Mouse (Mus musculus) spleen, postnatal 0 days (tissue): Measurements from ENCODE around the gene Cyp2c55. TPM values are rescaled to one million over a fixed set of nuclear protein-coding genes. Genes with fewer than 3 reads are reported as not detected.

Experiments
- polyA plus RNA-seq: library from polyadenylated mRNA; unstranded; fragments of >200 nt; fragmentation: Nextera tagmentation; extraction: Ambion mirVana; gene quantifications from 2 replicates; pipeline ENCODE4 v1.2.1, GENCODE M21; 2015

Gene Cyp2c55
- not detected in 2 replicates for polyA plus RNA-seq

DNA sequence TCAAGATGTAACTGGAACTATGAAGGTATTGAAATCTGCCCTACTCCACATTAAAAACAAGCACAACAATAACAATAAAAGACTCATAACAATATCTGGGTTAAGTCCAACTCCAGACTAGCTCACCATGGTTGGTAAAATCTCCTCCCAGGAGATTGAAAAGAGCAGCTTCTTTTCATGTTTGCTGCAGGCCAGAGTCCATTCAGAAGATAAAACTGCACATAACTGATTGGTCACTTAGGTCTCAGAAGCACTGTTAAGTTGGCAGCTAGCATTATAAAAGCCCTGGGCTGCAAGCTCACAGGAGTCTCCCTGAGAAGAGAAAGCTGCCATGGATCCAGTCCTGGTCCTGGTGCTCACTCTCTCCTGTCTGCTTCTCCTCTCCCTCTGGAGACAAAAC, at the start of gene Cyp2c55:
Cyp2c55 (plus strand) TSS at position 305 of the 400 bp plus-strand sequence.

DNA sequence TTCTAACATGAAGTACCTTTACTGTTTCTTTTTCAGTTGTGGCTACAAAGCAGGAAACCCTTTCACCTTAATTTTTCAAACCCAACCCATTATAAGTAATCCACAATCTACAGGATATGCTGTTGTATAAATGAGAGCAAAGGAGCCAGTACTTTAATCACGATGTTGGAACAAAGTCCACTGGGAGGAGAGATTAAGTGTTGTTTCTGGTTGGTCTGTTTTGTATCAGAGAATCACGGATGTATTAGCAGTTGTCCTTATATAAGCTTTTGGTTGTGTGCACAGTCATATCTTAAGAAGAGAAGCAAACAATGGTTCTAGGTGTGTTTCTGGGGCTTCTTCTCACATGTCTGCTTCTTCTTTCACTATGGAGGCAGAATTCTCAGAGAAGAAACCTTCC, 53.9 kb downstream of the Cyp2c55 start, which contains the start of gene Cyp2c65:
Cyp2c65 (plus strand) TSS at position 297 of the 400 bp plus-strand sequence.

Other genes starting within 250 kb of the Cyp2c55 start
- gene Noc3l, start 187.8 kb upstream of the Cyp2c55 start, polyA plus RNA-seq, result 4.0 TPM in 2 replicates
- gene Tbc1d12, start 170.4 kb upstream of the Cyp2c55 start, polyA plus RNA-seq, result 1.6 TPM in 2 replicates
- 25.7 and 33.0 TPM in 2 replicates for gene Hells, start 76.1 kb upstream of the Cyp2c55 start, polyA plus RNA-seq
- not detected in 2 replicates for gene Cyp2c65, start 54.0 kb downstream of the Cyp2c55 start, polyA plus RNA-seq
- not detected in 2 replicates for gene Cyp2c66, start 106.9 kb downstream of the Cyp2c55 start, polyA plus RNA-seq